Mouse (Mus musculus): ENCODE data around the gene Sav1. TPM values are rescaled to one million over a fixed set of nuclear protein-coding genes. Genes with fewer than 3 reads are reported as not detected.

Sav1 gene
- total RNA-seq, 2 experiments from 2014 or later = 15.1 to 17.4 TPM

- DNase-seq (ENCODE audit: extremely low spot score in 1 of 2, low spot score in 1 of 2) = peak; percentile 43 to 61
These were observed 24.3 kb downstream of the Sav1 start for GRCm38 (mm10) chr12:69962468-69962867.

DNA sequence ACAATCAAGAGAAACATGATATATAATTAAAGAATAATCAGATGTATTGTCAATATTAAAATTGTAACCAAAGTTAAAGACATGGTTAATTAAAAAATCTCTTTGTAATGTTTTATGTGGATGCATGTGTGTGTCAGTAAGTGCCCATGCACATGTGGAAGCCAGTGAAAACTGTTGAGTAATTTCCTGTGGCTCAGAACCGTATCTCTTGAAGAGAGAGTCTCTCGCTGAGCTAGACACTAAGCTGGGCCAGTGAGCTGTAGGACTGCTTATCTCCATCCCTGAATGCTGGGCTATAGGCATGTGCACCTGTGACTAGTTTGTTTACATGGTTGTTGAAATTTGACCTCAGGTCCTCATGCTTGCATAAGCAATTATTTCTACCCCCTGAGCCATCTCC lies 29.4 kb downstream of the Sav1 start:
- DNase-seq (ENCODE audit: extremely low spot score in 1 of 2, low spot score in 1 of 2) = no peak

GRCm38 (mm10) chr12:69947502-69947901 lies 39.3 kb downstream of the Sav1 start:
- DNase-seq (ENCODE audit: extremely low spot score in 1 of 2, low spot score in 1 of 2) = no peak

DNA sequence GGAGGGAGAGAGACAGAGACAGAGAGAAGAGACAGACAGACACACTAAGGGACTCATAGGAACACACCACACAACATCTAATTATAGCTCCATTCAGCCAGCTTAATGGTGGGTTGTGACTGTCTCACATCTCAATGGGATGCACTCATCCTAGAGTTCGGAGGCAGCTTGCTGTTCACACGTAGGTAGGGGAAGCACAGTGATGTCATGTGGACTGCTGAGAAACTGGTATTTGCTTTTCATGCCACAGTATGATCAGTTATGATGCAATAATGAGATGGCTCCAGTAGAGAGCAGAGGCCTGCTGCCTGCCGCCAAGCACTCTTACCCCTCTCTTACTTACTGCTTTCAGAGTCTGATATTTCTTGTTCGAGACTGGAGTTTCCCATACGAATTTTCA lies 40.9 kb downstream of the Sav1 start:
- no peak for DNase-seq (ENCODE audit: extremely low spot score in 1 of 2, low spot score in 1 of 2)

DNA sequence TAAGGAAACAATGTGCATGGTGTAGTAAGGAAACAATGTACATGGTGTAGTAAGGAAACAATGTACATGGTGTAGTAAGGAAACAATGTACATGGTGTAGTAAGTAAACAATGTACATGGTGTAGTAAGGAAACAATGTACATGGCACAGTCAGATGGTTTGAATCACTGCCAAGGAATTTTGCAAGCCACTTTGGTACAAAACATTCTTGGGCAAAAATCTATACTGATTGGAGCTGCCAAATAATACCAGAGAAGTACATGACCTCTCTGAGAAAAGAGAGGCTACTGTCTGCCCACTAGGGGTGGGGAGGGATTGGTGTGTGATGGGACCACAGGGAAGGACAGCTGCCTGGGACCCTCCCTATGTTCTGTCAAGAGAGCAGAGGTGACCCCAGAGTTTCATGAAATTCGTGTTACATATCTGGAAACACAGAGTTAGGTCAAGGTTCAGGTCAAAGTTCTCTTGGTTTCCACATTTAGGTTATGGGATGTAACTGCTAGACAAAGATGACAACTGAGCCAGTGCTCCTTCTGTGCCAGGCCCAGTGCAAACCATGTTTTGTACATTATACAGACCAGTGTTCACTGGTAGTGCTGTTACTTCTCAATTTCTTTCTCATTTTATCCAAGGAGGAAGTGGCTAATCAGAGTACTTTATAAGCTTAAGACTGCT lies 45.0 kb downstream of the Sav1 start:
- no peak for DNase-seq (ENCODE audit: extremely low spot score in 1 of 2, low spot score in 1 of 2)

DNA sequence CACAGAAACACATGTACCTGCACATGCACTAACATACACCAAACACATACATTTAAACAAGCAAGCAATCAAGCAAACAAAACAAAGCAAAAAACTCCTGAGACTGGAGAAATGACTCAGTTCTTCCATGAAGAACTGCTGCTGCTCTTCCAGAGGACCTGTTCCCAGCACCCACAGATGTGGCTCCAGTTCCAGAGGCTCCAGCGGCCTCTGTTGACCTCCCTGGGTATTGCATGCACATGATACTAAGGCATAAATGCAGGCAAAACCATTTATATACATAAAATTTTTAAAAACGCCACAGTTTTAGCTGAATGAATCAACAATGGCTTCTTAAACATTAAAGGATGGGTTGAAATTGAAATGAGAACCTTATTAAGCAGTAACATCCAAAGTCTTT lies 47.5 kb downstream of the Sav1 start:
- DNase-seq (ENCODE audit: extremely low spot score in 1 of 2, low spot score in 1 of 2) = no peak

GRCm38 (mm10) chr12:69937731-69938130 lies 49.1 kb downstream of the Sav1 start:
- DNase-seq (ENCODE audit: extremely low spot score in 1 of 2, low spot score in 1 of 2) = no peak

DNA sequence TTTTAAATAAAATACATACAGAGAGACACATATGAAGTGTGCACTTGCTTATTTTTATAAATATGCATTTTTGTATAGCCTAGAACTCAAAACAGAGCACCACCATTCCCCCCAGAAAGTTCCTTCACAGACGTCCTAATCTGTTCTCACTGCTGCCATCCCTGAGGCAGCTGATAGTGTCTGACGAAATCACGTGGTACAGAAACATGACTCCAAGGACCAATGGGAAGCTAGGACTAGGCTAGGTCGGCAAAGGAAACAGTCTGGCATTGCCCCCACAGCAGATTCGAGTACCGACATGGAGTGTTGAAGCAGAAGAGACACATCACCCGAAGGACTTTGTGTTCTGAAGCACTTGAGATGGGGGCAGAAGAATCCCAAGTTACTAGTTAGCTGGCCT lies 60.1 kb downstream of the Sav1 start:
- DNase-seq (ENCODE audit: extremely low spot score in 1 of 2, low spot score in 1 of 2) = no peak

DNA sequence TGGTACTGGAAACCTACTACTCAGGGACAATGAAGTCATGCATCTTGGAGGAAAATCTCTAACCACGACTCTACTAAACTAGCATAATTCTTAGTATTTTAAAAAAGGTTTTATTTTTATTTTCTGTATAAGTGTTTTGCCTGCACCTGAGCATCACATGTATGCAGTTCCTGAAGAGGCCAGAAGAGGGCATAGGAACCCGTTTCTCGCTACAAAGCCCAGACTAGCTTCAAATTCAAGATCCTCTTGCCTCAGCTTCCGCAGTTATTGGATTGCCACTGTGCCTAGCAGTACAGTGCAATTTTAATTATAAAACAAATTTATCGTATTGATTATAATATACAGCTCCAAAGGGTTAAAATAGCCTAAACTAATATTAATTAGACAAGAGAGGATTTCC lies 62.8 kb downstream of the Sav1 start:
- DNase-seq (ENCODE audit: extremely low spot score in 1 of 2, low spot score in 1 of 2) = peak in 1 of 2 experiments; percentile 41

- no peak for DNase-seq (ENCODE audit: extremely low spot score in 1 of 2, low spot score in 1 of 2)
These were observed 63.2 kb downstream of the Sav1 start for GRCm38 (mm10) chr12:69923603-69924002.

DNA sequence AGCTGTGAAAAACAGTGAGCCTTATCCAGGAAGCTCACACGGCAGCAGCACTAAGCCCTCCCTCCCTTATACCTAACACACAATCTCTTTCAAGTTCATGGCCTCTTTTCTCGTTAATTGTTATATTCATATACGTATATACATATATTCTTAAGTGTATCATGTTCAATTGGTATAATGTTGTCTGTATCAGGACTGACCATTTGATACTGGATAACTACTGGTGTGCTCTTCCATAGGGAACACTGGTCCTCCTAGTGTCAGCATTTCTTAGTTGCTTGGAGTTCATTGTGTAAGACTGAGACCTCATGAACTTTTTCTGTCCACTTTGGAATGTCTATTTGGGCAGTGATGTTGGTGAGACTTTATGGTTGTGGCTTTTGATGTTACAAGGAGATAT lies 63.7 kb downstream of the Sav1 start:
- no peak for DNase-seq (ENCODE audit: extremely low spot score in 1 of 2, low spot score in 1 of 2)

GRCm38 (mm10) chr12:69922099-69922498 lies 64.7 kb downstream of the Sav1 start:
- no peak for DNase-seq (ENCODE audit: extremely low spot score in 1 of 2, low spot score in 1 of 2)

- DNase-seq (ENCODE audit: extremely low spot score in 1 of 2, low spot score in 1 of 2) = no peak
These were observed 68.9 kb downstream of the Sav1 start for GRCm38 (mm10) chr12:69917870-69918269.

Other genes starting within 250 kb of the Sav1 start
- gene Cdkl1, start 195.7 kb downstream of the Sav1 start, total RNA-seq (2021) = 10 to 100 TPM; 20.5 to 20.9 TPM
- 100 to 1,000 TPM; 201 to 202 TPM for gene Atl1, start 94.4 kb downstream of the Sav1 start, total RNA-seq (2021)
- gene Map4k5, start 93.8 kb downstream of the Sav1 start, total RNA-seq (2021) = 10 to 100 TPM; 44.4 to 51.4 TPM
- gene Nin, start 126.7 kb upstream of the Sav1 start, total RNA-seq (2021) = 10 to 100 TPM; 53.7 to 69.3 TPM
- gene Abhd12b, start 167.1 kb upstream of the Sav1 start, total RNA-seq (2021) = not detected
- 1 to 10 TPM; 3.3 to 3.7 TPM for gene Pygl, start 244.5 kb upstream of the Sav1 start, total RNA-seq (2021)